Mouse (Mus musculus): ENCODE results near the gene Slc30a2. TPM values are rescaled to one million over a fixed set of nuclear protein-coding genes. Genes with fewer than 3 reads are reported as not detected.
A peak's percentile ranks its signal among the peaks of the same experiment; 100 is the strongest.
"Not testable (repeated sequence)": the region's sequence is repeated elsewhere in the genome, so short reads cannot be mapped to it uniquely, and the experiment has no call there.

The Slc30a2 gene
- under 1 TPM; 0.31 to 0.36 TPM for total RNA-seq (2021)

GRCm38 (mm10) chr4:134343071-134344031 is at the start of gene Slc30a2:
TSS of gene Slc30a2 (plus strand) at chr4:134343181.
- intact Hi-C loops (cut with DNase I), result no loop called here
- no peak for DNase-seq (ENCODE audit: low spot score)

- intact Hi-C loops (cut with DNase I), result loop anchor here (2.0 to 5.0 kb wide), 3 partner anchors 23 to 256 kb away; no protein-coding TSS in a partner anchor
Measured at GRCm38 (mm10) chr4:134293692-134294163, 49.3 kb upstream of the Slc30a2 start.

GRCm38 (mm10) chr4:134296096-134296495 is 46.9 kb upstream of the Slc30a2 start:
- not testable (repeated sequence) for DNase-seq (ENCODE audit: low spot score)

More at GRCm38 (mm10) chr4:134293692-134294163, 49.3 kb upstream of the Slc30a2 start:
- peak; percentile 26 for DNase-seq (ENCODE audit: low spot score)

GRCm38 (mm10) chr4:134296523-134296922 is 46.5 kb upstream of the Slc30a2 start:
- intact Hi-C loops (cut with DNase I), result no loop called here

More at GRCm38 (mm10) chr4:134296096-134296495, 46.9 kb upstream of the Slc30a2 start:
- intact Hi-C loops (cut with DNase I), result not testable (repeated sequence)

GRCm38 (mm10) chr4:134297369-134297768 is 45.6 kb upstream of the Slc30a2 start:
- intact Hi-C loops (cut with DNase I), result no loop called here
- no peak for DNase-seq (ENCODE audit: low spot score)

More at GRCm38 (mm10) chr4:134296523-134296922, 46.5 kb upstream of the Slc30a2 start:
- no peak for DNase-seq (ENCODE audit: low spot score)

- no peak for DNase-seq (ENCODE audit: low spot score)
- intact Hi-C loops (cut with DNase I), result no loop called here
Measured at GRCm38 (mm10) chr4:134298626-134299497, 44.1 kb upstream of the Slc30a2 start.

- DNase-seq (ENCODE audit: low spot score), result no peak
- intact Hi-C loops (cut with DNase I), result no loop called here
Measured at GRCm38 (mm10) chr4:134299498-134299810, 43.5 kb upstream of the Slc30a2 start.

GRCm38 (mm10) chr4:134300316-134300715 is 42.7 kb upstream of the Slc30a2 start:
- DNase-seq (ENCODE audit: low spot score), result peak; percentile 55
- intact Hi-C loops (cut with DNase I), result loop anchor here (2.0 kb wide), 1 partner anchor 14 kb away; the partner anchor contains the start of gene Trim63

GRCm38 (mm10) chr4:134302084-134302483 is 40.9 kb upstream of the Slc30a2 start:
- intact Hi-C loops (cut with DNase I), result no loop called here
- no peak for DNase-seq (ENCODE audit: low spot score)

GRCm38 (mm10) chr4:134306963-134307362 is 36.0 kb upstream of the Slc30a2 start:
- DNase-seq (ENCODE audit: low spot score), result no peak
- intact Hi-C loops (cut with DNase I), result no loop called here

- peak; percentile 57 for DNase-seq (ENCODE audit: low spot score)
- intact Hi-C loops (cut with DNase I), result no loop called here
Measured at GRCm38 (mm10) chr4:134307367-134308072, 35.5 kb upstream of the Slc30a2 start.

GRCm38 (mm10) chr4:134310106-134310505 is 32.9 kb upstream of the Slc30a2 start:
- no peak for DNase-seq (ENCODE audit: low spot score)
- intact Hi-C loops (cut with DNase I), result no loop called here

GRCm38 (mm10) chr4:134310656-134311055 is 32.3 kb upstream of the Slc30a2 start:
- intact Hi-C loops (cut with DNase I), result no loop called here
- no peak for DNase-seq (ENCODE audit: low spot score)

- no peak for DNase-seq (ENCODE audit: low spot score)
Measured at GRCm38 (mm10) chr4:134311784-134312183, 31.2 kb upstream of the Slc30a2 start.

GRCm38 (mm10) chr4:134312341-134312740 is 30.6 kb upstream of the Slc30a2 start:
- intact Hi-C loops (cut with DNase I), result no loop called here
- no peak for DNase-seq (ENCODE audit: low spot score)

More at GRCm38 (mm10) chr4:134311784-134312183, 31.2 kb upstream of the Slc30a2 start:
- intact Hi-C loops (cut with DNase I), result no loop called here

- DNase-seq (ENCODE audit: low spot score), result no peak
Measured at GRCm38 (mm10) chr4:134312901-134313300, 30.1 kb upstream of the Slc30a2 start.

GRCm38 (mm10) chr4:134314081-134314655 is 28.8 kb upstream of the Slc30a2 start:
- DNase-seq (ENCODE audit: low spot score), result no peak
- intact Hi-C loops (cut with DNase I), result loop anchor here (2.0 kb wide), 1 partner anchor 13 kb away; no protein-coding TSS in a partner anchor

More at GRCm38 (mm10) chr4:134312901-134313300, 30.1 kb upstream of the Slc30a2 start:
- intact Hi-C loops (cut with DNase I), result no loop called here

- DNase-seq (ENCODE audit: low spot score), result peak; percentile 33
- intact Hi-C loops (cut with DNase I), result loop anchor here (2.0 to 5.0 kb wide), 2 partner anchors 14 to 42 kb away; no protein-coding TSS in a partner anchor
Measured at GRCm38 (mm10) chr4:134314876-134315275, 28.1 kb upstream of the Slc30a2 start, which contains the start of gene Trim63. TSS of gene Trim63 (plus strand) at chr4:134315120.

- DNase-seq (ENCODE audit: low spot score), result no peak
- intact Hi-C loops (cut with DNase I), result loop anchor here (2.0 to 5.0 kb wide), 2 partner anchors 15 to 42 kb away; no protein-coding TSS in a partner anchor
Measured at GRCm38 (mm10) chr4:134315470-134315869, 27.5 kb upstream of the Slc30a2 start.

Measured in heart, postnatal 25 days (tissue).